Mouse (Mus musculus) kidney, adult 9 months (tissue): Measurements from ENCODE around the gene Peli2.

Experiments used
- DNase-seq: peaks from one replicate; pipeline ENCODE4 v3.0.0; 2022

Gene Peli2

DNA sequence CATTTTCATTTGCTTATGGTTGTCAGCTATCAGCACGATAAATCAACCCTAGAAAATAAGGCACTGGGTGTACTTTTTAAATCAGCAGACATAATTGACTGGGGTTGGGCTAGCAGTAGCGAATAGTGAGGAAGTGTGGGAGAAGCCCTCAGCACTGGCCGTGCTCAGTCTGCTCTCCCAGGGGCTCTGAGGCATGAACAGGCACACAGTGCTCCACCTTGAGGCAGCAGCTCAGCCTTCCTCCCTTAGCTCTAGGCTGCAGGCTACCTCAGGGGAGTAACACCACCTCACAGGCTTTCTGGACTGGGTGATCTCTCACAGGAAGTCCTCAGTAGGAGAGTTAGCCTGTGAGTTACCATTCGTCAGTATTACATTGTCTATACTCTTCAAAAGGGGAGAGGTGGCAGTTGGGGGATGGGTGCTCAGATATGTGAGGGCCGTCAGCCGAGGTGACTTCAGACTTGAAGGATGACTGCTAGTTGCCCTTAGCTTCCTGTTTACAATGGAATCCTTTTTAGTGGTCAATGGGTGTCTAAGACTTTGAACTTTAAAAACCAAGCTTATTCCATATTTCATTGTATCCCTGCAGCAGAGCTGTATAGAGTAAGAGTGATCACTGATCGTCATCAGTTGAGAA lies 105.3 kb downstream of the Peli2 start:
- peak; percentile 46 for DNase-seq

DNA sequence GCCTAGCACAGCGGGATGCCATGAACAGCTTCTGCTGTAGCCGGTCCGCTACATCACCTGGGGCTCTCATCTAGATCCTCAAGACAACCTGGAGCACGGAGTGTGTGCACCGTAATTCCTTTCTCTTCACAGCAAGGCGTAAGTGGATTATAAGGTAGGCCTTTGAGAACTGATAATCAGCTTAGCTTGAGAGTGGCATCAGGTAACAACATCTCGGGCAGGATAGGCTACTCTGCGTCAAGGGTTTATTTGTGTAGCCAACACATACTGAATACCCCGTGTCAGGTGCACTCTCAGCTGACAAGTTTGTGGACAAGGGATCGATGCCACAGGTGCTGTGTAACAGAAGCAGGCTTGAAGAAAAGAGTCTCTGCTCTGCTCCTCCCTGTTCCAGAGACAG lies 106.1 kb downstream of the Peli2 start:
- DNase-seq = no peak

DNA sequence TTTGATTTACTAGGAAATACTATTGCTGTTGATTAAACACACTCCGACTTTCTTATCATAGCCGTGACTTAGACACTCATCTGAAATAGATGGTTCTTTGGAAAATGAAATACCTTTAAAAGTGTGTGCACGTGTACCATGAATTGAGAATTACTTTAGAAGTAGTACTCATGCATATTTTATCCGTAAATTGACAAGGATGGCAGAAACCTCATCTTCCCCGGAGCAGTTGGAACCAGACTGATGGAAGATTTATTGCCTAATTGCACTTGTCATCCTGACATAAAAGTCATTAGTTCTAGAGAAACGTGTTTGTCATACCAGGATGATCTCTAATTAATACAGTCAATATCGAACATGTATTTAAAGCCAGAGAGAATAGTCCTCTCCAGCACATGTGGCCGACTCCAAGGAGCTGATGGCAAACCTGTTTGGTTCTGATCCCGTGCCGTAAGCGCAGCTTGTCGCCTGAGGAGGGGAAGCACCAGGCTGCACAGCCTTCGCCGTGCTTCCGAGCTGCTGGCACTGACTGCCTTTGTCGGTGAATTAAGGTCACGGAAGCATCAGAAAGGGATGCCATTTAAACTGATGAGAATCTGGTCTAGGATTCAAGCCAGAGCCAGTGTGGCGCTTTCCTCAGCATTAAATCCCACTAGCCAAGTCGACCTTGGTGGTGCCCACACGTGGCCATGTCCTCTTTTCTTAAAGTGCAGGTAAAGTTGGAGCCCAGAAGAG lies 114.3 kb downstream of the Peli2 start:
- DNase-seq = no peak

DNA sequence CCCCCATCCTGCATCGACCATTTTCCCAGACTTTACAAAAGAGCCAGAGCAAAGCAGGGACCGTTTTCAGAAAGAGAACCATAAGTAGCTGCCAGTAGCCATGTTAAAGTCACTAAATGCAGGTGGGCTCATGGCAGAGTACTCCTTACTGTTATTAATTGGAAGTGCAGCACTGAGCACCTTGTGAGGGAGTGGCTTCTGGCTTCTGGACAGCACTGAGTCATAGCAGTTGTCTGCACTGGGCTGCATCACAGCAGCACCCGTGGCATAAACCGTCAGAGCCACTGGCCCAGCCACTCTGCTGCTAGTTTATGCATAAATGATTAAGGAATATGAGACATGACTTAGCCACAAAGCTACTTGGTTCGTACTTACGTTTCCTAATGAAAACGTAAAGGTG lies 120.7 kb downstream of the Peli2 start:
- no peak for DNase-seq

DNA sequence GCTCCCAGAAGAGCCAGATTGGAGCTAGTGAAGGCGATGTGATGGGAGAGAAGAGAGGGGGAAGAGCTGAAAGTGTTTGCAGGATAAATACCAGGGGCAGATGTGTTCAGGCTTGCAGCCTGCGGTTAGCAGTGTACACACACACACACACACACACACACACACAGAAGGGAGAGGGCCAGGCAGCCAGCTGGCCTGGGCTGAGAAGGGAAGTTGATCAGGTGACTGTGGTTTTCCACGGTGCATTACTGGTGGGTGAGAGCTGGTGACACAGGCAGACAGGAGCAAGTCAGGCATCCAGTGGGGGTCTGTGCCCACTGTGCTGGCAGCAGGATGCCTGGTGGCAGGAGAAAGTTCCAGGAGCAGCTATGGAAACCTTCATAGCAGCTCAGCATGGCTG lies 125.6 kb downstream of the Peli2 start:
- no peak for DNase-seq

DNA sequence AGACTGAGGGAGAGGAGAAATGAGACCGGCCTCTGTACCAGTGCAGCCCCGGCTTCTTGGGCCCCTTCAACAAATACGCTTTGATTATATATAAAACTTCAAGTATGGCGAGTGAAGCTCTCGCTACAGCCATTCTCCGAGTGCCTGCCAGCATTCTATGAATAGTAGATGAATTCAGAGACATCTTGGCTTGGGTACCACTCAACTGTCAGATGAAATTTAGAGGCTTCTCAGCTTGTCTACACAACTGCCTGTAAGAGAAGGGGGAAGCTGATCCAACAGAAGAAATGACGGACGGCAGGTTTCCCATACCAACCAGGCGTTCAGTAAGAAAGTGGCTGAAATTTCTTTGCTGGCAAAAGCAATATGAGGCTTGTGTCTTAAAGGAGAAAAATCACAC lies 126.3 kb downstream of the Peli2 start:
- no peak for DNase-seq

DNA sequence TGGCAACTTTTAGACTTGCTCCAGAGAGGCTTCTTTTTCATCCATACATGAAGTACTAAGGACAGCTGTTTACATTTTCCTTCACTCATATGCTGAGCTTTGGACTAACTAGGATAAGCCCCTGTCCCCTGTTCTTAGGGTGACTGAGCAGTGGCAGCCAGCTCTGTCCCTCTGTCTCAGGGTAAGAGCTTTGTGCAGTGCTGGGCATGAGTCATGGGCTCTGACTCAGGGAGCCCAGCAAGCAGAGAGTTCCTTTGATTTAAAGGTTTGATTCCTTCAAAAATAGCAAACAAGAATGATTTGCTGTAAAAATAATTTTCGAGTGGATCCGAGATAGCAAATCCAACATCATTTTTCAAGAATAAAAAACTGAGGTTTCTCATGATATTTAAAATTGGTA lies 128.8 kb downstream of the Peli2 start:
- no peak for DNase-seq

DNA sequence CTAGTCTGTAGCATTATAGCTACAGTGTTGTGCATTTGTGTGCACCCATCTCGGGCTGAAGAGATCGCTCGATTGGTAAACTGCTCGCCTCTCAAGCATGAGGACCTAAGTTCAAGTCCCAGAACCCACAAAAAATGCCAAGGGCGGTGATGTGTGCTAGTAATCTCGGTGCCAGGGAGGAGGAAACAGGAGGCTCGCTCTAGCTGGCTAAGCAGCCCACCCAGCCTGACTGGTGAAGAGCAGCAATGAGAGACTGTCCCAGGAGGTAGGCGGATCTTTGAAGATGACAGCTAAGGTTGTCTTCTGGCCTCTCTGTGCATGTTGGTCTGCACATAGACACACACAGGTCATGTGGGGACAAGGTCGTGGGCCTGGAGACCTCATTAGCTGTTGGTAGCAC lies 129.3 kb downstream of the Peli2 start:
- DNase-seq = no peak

DNA sequence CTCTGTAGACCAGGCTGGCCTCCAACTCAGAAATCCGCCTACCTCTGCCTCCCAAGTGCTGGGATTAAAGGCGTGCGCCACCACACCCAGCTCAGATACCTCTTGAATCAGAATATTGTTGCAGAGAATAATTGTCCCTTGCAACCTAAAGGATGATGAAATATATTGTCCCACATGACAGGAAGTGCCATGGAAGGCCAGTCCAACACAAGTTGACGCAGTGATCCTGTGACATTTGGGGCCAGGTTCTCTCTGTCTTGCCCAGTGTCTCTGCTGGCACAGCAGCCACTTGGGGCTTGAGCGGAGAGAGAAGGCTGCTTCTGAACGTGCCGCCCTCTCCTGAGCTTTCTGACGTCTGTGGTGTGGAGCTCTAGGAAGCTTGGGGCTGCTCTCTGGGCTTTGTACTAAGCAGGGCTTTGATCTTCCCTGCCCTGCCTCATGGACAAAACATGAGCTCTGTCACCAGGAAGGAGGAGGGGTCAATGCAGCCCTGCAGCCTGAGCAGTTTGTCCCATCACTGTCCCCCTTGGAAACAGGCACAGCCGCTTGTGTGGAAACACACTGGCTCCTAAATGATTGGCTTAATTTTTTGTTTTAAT lies 130.9 kb downstream of the Peli2 start:
- no peak for DNase-seq

DNA sequence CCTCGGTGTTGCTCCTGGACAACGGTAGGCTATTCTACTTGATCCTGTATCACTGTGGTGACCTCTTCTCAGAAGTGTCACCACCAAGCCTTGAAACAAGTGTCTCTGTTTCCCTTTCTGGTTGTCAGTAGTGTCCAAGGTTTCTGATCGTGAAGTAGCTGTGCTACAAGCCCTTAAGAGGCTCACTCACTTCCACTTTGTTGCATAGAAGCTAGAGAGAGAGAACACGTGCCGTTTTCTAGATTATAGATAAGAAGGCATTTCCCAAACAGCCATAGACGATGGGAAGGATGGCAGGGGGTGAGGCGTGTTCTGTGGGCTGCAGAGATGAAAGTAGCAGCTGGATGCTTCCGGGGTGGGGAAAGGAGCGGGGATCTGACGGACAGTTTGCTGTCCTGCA lies 132.6 kb downstream of the Peli2 start:
- DNase-seq = no peak

DNA sequence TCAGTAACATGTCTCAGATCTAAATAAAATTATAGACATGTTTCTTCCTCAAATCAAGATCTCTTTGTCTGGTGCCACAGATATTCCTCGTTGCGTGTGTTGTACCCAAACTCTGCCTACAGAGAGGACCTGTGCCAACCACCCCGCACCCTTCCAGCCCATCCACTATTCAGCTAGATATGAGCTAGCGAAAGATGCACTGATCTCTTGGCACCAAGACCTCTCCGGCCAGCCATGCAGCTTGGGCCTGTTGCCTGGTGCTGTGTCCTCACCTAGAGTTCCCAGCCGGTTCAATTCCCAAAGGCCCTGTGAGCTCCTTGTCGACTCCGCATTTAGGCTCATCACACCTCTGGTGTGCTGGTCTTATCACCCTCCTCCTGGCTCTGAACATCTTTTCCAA lies 134.1 kb downstream of the Peli2 start:
- DNase-seq = no peak

DNA sequence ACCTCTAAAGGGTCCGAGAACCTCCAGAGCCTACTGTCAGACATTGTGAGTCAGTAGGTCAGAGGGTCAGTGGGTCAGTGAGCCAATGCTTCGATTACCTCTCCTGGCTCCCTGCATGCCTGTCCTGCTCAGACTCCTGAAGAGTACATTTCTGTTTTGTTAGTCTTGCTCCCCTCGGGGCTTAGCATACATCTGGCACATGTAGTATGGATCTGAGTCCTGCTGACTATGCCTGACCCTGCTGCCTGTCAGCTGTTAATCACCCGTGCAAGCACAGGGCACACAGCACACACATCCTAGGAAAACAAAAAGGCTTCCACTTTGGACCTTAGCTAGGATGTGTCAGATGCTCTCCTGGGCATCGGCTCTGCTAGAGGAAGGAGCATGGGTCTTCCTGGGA lies 134.7 kb downstream of the Peli2 start:
- DNase-seq = no peak

DNA sequence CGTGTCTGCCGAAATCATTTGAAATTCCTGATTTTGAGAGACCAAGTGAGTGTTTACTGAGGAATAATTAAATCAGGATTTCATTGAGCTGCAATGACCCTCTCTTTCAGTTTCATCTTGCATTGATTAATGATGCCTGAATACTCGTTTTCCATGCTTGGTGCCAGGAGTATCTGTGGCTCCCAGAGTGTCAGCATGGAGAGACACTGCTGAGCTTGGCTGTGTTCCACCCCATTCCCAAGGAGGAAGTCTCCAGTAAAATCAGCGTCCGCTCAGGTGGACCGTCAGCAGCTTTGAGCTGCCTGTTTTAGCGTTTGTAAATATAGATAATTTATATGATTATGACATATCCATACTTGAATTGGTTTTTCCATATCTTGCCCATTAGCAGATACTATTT lies 137.1 kb downstream of the Peli2 start:
- DNase-seq = peak; percentile 18

DNA sequence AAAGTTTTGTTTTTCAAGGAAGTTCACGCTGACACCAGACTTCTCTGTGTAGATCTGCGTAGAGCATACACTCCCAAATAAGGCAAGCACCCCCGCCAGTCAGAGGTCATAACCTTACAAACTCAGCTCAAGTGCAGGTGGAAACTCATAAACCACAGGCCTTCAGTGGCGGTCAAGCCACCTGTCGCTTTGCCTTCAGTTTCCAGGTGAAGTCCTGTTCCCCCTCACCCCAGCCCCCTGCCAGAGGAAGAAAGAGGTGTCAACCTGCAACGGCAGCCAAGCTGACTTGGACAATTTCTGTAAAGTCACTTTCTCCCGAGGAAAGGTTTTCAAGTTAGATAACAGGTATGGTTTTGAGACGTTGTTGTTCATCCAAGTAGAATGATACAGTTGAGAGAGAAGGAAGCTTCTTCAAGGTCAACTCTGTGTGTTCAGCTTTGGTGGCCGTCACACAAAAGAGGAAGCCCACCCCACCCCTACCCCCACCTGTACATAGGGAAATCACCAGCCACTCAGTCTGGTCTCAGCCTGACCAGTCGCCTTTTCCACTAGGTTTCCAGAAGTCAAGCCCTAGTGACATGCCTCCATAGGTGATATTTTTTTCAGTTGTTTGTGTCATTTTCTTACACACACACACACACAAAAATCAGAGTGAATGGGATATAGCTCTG lies 138.2 kb downstream of the Peli2 start:
- no peak for DNase-seq

DNA sequence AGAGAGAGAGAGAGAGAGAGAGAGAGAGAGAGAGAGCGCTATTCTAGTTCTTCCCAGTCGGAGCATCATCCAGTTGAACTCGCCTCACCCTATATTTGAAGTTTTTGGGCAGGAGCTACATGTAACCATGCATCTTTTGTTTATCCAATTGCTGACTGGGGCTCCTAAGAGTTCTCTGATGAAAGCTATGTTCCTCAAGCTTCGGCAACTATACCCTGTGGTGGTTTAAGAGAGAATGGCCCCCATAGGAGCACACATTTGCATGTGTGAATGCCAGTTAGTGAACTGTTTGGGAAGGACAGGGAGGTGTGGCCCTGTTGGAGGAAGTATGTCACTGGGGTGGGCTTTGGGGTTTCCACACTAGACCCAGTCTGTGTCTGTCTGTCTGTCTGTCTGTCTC lies 142.5 kb downstream of the Peli2 start:
- DNase-seq = no peak

DNA sequence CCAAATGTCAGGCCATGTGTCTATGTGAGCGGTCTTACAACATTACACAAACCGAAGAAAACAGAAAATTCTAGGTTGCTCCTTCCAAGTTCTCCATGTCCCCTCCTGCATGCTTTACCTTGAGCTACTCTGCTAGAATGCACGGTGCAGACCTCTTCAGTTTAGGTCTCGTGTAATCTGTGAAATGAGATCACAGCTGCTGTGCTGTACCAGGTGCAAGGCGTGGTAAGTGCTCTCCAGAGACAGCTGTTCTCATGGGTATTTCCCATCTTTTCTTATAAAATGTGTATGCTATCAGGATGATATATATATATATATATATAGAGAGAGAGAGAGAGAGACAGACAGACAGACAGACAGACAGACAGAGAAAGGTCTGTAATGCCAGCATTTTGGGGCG lies 146.1 kb downstream of the Peli2 start:
- no peak for DNase-seq

DNA sequence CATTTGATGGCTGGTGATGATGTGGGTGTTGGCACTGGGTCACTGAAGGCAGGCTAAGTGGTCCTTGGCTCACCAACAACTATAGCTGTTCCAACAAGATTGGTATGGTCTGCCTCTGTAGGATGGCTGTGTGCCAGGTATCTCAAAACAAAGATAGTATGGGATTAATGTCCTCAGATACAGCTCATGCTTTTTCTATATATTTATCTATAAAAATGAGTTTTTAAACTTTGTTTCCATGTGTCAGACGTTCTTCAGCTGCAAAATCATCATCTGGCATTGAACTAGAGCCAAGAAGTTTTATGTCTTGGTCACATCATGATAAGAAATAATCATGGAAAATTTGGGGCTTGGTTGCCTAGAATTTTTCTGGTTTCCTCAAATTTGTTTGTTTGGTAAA lies 157.7 kb downstream of the Peli2 start:
- no peak for DNase-seq

DNA sequence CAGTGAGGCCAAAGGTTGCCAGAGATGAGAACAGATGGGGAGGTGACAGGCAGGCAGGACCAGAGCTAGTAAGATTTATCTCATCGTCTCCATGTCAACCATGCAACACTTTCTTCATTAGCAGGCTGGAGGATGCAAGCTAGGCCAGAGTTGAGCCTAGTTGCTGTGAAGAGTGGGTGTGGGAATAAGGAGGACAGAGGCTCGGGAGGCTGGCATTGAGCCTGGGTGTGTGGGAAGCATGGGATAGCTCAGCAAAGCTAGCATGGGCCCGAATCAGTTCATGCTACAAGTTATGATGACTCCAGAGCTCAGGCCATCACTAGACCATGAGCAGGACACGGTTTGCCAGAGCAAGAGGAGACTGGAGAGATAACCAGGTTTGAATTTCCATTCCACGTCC lies 166.3 kb downstream of the Peli2 start:
- DNase-seq = no peak

DNA sequence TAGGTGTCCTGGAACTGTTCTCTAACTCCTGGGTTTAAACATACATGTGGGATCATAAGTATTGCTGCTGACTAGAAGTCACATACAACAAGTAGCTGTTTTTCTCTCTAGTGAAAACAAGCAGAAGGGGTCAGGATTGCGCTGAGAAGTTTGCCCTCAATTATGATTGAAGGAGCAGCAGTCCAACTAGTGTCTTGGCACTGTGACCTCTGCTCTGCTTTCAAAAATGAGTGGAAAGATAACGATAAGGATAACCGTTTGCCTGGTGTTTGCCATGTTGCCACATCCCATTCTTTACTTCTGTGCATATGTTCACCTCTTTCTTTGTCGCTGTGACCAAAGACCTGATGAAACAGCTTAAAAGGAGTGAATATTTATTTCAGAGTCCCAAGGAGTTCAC lies 167.0 kb downstream of the Peli2 start:
- DNase-seq = no peak

DNA sequence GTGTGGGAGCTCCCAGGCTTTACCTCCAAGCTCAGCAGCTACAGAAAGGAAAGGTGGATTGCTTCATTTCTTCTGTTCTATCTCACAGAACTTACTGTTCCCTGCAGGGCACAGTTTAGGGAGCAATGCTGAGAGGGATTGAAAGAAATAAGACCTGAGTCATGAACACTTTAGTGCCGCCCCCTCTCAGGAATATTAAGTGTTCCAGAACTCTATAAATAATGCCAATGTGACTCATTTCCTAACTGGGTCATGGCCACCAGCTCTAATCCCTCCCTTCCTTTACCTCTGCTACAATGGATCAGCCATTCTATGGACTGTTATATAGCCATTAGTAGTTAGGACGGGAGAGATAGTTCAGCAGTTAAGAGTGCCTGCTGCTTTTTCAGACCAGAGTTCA lies 168.0 kb downstream of the Peli2 start:
- DNase-seq = no peak

DNA sequence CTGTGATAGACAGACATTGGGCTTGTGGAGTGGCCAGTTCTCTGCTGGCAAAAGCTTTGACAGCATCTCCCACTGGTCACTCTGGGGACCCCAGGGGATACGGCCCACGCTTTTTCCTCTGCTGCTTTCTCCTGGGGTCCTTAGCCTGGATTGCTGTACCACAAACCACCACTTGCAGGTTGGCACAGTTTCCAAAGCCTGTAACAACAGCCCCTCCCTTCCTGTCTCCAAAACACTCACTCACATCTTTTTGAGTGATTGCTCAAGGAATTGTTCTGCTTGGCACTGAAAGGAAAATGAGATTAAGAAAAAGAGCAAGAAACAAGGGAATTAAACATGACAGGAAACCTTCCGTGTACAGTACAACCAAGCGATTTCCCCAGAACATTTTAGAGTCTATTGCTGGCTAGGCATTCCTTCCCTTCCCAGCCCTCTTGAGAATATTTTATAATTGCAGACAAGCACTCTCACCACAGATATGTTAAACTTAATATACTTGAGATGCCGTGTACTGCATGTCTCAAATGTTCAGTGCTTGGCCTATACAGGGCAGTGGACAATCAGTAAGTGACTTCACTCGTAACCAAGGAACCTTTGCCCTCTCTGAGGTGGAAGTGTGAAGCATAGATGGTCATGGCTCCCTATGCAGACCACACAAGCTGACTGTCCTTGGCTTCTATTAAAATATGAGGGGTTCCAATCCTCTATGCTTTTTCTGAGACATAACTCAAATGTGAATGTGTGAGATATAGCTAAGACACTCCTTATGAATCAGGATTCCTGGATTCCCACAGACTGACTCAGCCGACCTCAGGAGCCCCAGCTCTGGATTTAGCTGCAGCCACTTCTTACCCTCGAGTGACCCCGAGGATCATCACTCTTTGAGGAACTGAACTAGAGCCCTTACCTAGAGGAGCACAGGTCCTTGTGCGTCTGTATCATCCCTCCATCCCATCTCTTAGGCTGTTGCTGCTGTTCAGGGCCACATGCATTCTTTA lies 169.3 kb downstream of the Peli2 start:
- no peak for DNase-seq

DNA sequence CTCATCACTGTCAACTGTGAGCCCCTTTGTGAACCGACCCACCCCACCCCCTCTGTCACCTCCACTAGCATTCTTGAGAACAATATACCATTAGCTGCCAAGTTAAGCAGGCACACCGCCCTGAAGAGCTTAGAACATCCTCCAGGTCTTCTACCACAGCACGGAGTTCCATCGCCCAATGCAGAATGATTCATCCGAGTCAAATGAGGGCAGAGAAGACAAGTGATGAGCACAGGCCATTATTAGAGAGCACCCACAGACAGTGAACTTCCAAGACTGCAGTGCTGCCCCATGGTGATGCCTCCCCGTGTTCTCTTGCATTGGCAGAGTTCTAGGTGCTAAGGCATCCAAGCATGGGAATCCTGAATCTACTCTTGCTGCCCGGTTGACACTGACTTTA lies 172.9 kb downstream of the Peli2 start:
- DNase-seq = no peak

DNA sequence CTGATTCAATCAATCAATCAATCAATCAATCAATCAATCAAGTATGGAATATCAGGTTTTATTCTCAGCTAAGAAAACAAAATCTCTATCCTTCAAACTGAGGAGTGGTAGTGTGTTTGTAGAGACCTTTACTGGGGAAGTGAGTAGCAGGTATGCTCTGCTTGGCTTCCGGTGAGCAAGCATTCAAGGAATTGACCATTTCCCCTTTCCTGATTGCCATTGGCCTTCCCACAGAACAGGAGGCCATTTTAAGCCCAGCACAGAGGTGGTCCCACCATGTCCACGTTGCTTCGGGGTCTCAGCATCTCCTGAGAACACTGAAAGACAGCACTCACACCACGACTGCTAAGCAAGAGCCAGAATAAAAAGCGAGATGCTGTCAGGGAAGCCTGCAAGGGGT lies 174.8 kb downstream of the Peli2 start:
- no peak for DNase-seq
